Mouse (Mus musculus) lung, adult 2 months (tissue): Measurements from ENCODE around the gene Mansc1. TPM values are rescaled to one million over a fixed set of nuclear protein-coding genes. Genes with fewer than 3 reads are reported as not detected.

ENCODE experiments used
- DNase-seq: peaks from one replicate; pipeline ENCODE4 v3.0.0; 2022
- H3K4me1 ChIP-seq: fragments of 200-500 bp; 2 replicates; pipeline ENCODE4 v1.6.1; 2011; ENCODE audit warnings: low read length; ENCODE audit not compliant: control insufficient read depth, insufficient read depth
- H3K4me3 ChIP-seq: fragments of 200-500 bp; replicated peaks from 2 replicates; pipeline ENCODE3; 2011; ENCODE audit warnings: low read depth, mild to moderate bottlenecking, control low read depth, low read length; ENCODE audit errors: extremely low read depth
- CTCF ChIP-seq: fragments of 200-500 bp; IDR thresholded peaks from 2 replicates; pipeline ENCODE4 v1.5.1; 2011; ENCODE audit warnings: mild to moderate bottlenecking, low read length, control low read depth; ENCODE audit not compliant: insufficient read depth
- POLR2A ChIP-seq: fragments of 200-500 bp; IDR thresholded peaks from 2 replicates; pipeline ENCODE4 v1.6.1; 2011; ENCODE audit warnings: low read depth, mild to moderate bottlenecking, control low read depth, low read length, borderline replicate concordance; ENCODE audit errors: extremely low read depth
- whole genome bisulfite sequencing: fragments of 180-500 bp; shearing (Covaris S2); methylation state at CpG from one replicate; pipeline ENCODE4 v1.1.7; 2018; 5-methylcytosine and 5-hydroxymethylcytosine counted together
- polyA plus RNA-seq: library from polyadenylated mRNA; depleted of rRNA; stranded (reverse); fragments of >200 nt; gene quantifications from 2 replicates; pipeline ENCODE4 v1.2.3, GENCODE M21; 2012; rRNA removed

Gene Mansc1
- polyA plus RNA-seq, 1 experiment, result 11.8 TPM

DNA sequence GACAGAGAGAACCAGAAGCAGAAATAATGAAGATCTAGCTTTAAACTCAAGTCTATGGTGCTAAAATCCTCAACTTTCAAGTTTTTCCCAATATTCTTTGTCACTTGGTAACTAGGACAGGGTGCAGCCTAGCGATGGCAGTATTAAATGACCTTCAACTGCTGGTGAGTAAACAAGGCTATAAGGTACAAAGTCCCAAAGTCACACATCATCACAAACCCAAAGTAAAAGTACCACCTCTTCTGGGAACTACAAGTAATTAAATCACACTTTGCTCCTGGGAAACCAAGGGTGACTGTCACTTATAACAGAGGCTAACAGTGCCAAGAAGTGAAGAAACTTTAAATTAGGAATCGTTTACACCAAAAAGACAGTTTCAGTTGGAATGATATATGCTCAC is 67.7 kb downstream of the Mansc1 start:
- TF ChIP-seq CTCF, result no peak
- no peak for TF ChIP-seq POLR2A
- no peak for DNase-seq
- WGBS, result 53% methylated on average over 2 of the region's 2 CpGs
- Histone ChIP-seq H3K4me3 (no peak overlapping the region), H3K4me1 (peaks cover 7% of the 10 kb centered on the region)

- TF ChIP-seq POLR2A (no peak), CTCF (no peak)
- no peak overlapping the region for H3K4me3 ChIP-seq
- DNase-seq, result no peak
- H3K4me1 ChIP-seq, result peaks cover 25% of the 10 kb centered on the region
- WGBS, result 62% methylated on average over 3 of the region's 3 CpGs
Measured at GRCm38 (mm10) chr6:134559635-134560034, 72.7 kb downstream of the Mansc1 start.

Other genes starting within 250 kb of the Mansc1 start
- gene Bcl2l14, start 236.2 kb downstream of the Mansc1 start, polyA plus RNA-seq, result 0.81 and 1.2 TPM in 2 replicates
- gene Lrp6, start 65.5 kb downstream of the Mansc1 start, polyA plus RNA-seq, result 30.8 and 38.3 TPM in 2 replicates
- 11.1 and 11.5 TPM in 2 replicates for gene Borcs5, start 7.0 kb upstream of the Mansc1 start, polyA plus RNA-seq
- gene Dusp16, start 160.1 kb upstream of the Mansc1 start, polyA plus RNA-seq, result 19.5 and 21.1 TPM in 2 replicates
- gene Crebl2, start 197.7 kb upstream of the Mansc1 start, polyA plus RNA-seq, result 15.9 and 25.1 TPM in 2 replicates